Mouse (Mus musculus): ENCODE data around the gene Phgdh. TPM values are rescaled to one million over a fixed set of nuclear protein-coding genes. Genes with fewer than 3 reads are reported as not detected.

Phgdh gene
- total RNA-seq, 1 experiment from 2014 or later = 475 TPM

GRCm38 (mm10) chr3:98267249-98267651 lies 72.5 kb downstream of the Phgdh start:
- ATAC-seq (replicated peaks in 1 of 2; ENCODE audit: insufficient read depth in 1 of 2, low FRiP score in 2 of 2, low TSS enrichment in 1 of 2, low read depth in 1 of 2, poor library complexity in 2 of 2, severe bottlenecking in 2 of 2) = peak; percentile 42 to 60; a peak in 2 of 4 replicates

Other genes starting within 250 kb of the Phgdh start
- gene Adam30, start 179.4 kb downstream of the Phgdh start, total RNA-seq (2017) = 0.69 TPM in 1 of 2 replicates, not detected in the other
- gene Reg4, start 117.8 kb downstream of the Phgdh start, total RNA-seq (2017) = not detected in 2 replicates
- 0.25 and 0.30 TPM in 2 replicates for gene Hmgcs2, start 59.6 kb downstream of the Phgdh start, total RNA-seq (2017)
- 1.3 and 1.9 TPM in 2 replicates for gene Zfp697, start 42.5 kb upstream of the Phgdh start, total RNA-seq (2017)
- gene Gm4450, start 117.1 kb upstream of the Phgdh start, total RNA-seq (2017) = not detected in 2 replicates
- gene Hsd3b4, start 170.5 kb upstream of the Phgdh start, total RNA-seq (2017) = not detected in 2 replicates
- gene Gm10681, start 248.8 kb upstream of the Phgdh start, total RNA-seq (2017) = not detected in 2 replicates